Mouse (Mus musculus): ENCODE results near the gene Zfp174. TPM values are rescaled to one million over a fixed set of nuclear protein-coding genes. Genes with fewer than 3 reads are reported as not detected.
A peak's percentile ranks its signal among the peaks of the same experiment; 100 is the strongest.

The Zfp174 gene
- total RNA-seq, 1 experiment from 2014 or later, result 18.1 TPM

- DNase-seq, result peak; percentile 97
Observed at GRCm38 (mm10) chr16:3884201-3885064, 37.4 kb downstream of the Zfp174 start, which contains the start of the genes Zfp597 and Gm20695. Gene Zfp597 (minus strand): TSS chr16:3884561. Gene Gm20695 (plus strand): TSS chr16:3884648.

DNA sequence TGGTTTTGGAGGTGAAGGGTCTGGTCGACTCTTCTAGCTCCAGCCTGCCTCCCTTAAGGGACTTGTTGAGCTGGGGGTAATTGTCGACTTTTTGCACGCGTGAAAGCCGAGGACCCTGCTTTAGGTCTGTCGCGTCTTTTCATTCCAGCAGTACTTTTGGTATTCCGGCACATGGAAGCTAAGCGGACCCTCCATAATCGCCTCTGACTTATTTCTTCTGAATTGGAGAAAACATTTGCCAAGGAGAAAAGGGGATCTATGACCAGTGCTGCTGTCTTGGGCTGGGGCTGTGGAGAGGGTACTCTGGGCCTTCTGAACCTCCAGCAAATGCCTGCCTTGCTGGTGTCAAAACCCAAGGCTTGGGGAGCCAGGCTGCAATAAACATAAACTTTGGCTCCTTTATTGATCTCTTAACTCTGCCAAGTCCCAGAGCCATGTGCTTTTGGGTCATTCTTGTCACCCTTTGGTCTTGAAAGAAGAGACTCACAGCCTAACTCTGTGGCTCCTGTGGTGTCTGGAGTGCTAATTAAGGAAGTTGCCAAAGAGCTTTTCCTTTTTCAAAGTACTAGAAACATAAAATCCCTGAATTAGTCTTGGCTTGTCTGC is 38.1 kb downstream of the Zfp174 start:
- DNase-seq, result no peak

GRCm38 (mm10) chr16:3891621-3892295 is 44.7 kb downstream of the Zfp174 start:
- no peak for DNase-seq

GRCm38 (mm10) chr16:3893739-3894138 is 46.7 kb downstream of the Zfp174 start:
- DNase-seq, result no peak

DNA sequence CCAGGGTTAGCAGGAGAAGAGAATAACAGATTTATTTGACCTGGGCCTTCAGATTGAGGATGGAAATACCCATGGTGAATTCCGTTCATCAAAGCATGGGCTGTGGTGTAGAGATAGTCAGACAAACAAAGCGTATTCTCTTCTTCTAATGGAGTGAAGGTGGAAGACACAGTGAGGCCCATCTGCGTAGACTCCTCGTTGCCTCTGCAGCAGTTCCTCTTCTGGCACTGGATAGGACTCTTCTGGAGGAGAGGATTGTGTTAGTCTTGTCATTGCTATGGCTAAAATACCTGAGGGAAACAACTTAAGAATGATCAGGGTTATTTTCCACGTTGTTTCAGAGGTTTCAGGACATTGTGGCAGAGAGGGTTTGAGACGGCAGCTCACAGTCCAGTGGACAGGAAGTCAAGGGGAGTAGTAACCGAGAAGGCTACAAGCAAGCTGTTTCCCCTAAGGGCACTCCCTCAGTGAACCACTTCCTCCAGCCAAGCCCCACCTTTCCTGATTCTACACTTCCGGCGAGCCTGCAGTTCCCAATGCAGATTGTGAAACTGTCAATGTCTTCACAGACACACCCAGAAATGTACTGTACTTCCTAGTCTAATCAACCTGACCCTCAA is 48.2 kb downstream of the Zfp174 start:
- DNase-seq, result no peak

GRCm38 (mm10) chr16:3896046-3896445 is 49.0 kb downstream of the Zfp174 start:
- no peak for DNase-seq

DNA sequence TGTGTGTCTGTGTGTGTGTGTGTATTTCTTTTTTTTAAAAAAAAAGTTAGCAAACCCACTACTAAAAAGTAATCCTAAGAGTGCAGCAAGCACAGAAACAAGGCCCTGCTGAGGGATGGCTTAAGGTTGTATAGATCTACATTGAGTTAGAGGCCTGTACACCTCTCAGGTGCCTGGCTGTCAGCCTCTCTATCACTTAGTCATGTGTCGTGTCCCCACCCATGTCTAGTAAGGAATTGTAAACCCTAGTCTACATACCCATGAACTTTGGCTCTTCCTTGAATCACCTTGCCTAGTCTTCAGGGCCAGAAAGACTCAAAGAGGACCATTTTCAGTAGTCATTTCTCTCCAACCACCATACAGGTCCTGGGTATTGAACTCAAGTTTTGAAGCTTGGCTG is 49.5 kb downstream of the Zfp174 start:
- DNase-seq, result no peak

DNA sequence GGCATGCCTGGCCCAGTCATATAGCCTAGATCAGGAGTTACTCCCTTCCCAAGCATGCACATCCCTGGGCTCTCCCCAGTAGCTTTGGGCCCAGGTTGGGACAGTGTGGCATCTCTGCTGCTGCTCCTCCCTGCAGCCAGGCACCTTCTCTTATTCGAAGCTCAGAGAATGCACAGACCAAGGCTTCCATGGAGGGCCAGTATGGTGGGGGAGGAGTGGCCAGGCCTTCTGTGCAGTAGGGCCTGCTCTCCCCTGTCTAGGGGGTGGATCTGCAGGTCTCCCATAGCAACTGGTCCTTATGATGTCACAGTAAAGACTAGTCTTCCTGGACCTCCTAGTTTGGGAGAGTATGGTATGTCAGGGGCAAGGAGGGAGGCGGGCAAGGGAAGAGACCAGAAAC is 60.4 kb downstream of the Zfp174 start:
- no peak for DNase-seq

Other genes with a start within 250 kb of the Zfp174 start
- gene Mefv, start 129.2 kb upstream of the Zfp174 start, total RNA-seq (2021), result not detected in 2 replicates
- 21.4 and 26.1 TPM in 2 replicates for gene Zfp263, start 103.2 kb upstream of the Zfp174 start, total RNA-seq (2021)
- not detected in 2 replicates for gene Olfr15, start 16.4 kb upstream of the Zfp174 start, total RNA-seq (2021)
- gene Naa60, start 25.1 kb downstream of the Zfp174 start, total RNA-seq (2021), result 103 and 104 TPM in 2 replicates
- gene Zfp597, start 37.3 kb downstream of the Zfp174 start, total RNA-seq (2021), result 24.4 TPM in 2 replicates
- gene Gm20695, start 37.4 kb downstream of the Zfp174 start, total RNA-seq (2021), result 1.5 and 1.8 TPM in 2 replicates
- gene 1700037C18Rik, start 61.4 kb downstream of the Zfp174 start, total RNA-seq (2021), result 2.7 and 4.4 TPM in 2 replicates
- gene Cluap1, start 61.5 kb downstream of the Zfp174 start, total RNA-seq (2021), result 18.4 and 23.0 TPM in 2 replicates
- gene Nlrc3, start 129.4 kb downstream of the Zfp174 start, total RNA-seq (2021), result 3.7 and 4.3 TPM in 2 replicates
- gene Slx4, start 156.5 kb downstream of the Zfp174 start, total RNA-seq (2021), result 26.7 and 33.7 TPM in 2 replicates
- not detected in 2 replicates for gene Dnase1, start 189.7 kb downstream of the Zfp174 start, total RNA-seq (2021)
- gene Trap1, start 230.6 kb downstream of the Zfp174 start, total RNA-seq (2021), result 209 TPM in 2 replicates